Mouse (Mus musculus) small intestine, adult 2 months (tissue): Measurements from ENCODE around the gene Prkcb. TPM values are rescaled to one million over a fixed set of nuclear protein-coding genes. Genes with fewer than 3 reads are reported as not detected.
A peak's percentile ranks its signal among the peaks of the same experiment; 100 is the strongest.

Source experiments
- H3K27ac ChIP-seq: fragments of 200-500 bp; 2 replicates; pipeline ENCODE4 v1.5.1; 2012; ENCODE audit warnings: low read depth, low read length, control low read depth, inconsistent platforms; ENCODE audit not compliant: insufficient read depth
- H3K27me3 ChIP-seq: fragments of 200-500 bp; 2 replicates; pipeline ENCODE4 v1.6.1; 2012; ENCODE audit warnings: mild to moderate bottlenecking, moderate library complexity, low read length, inconsistent platforms; ENCODE audit not compliant: control insufficient read depth, insufficient read depth
- H3K36me3 ChIP-seq: fragments of 200-500 bp; 2 replicates; pipeline ENCODE4 v1.6.1; 2012; ENCODE audit warnings: mild to moderate bottlenecking, low read length, control low read depth, inconsistent platforms; ENCODE audit not compliant: control insufficient read depth, insufficient read depth
- H3K4me1 ChIP-seq: fragments of 200-500 bp; 2 replicates; pipeline ENCODE4 v1.6.1; 2012; ENCODE audit warnings: low read length, inconsistent platforms, mixed read lengths; ENCODE audit not compliant: control insufficient read depth, insufficient read depth, insufficient read length
- H3K4me3 ChIP-seq: fragments of 200-500 bp; 2 replicates; pipeline ENCODE4 v1.5.1; 2012; ENCODE audit warnings: low read depth, mild to moderate bottlenecking, control low read depth, inconsistent platforms, low read length, moderate library complexity
- CTCF ChIP-seq: fragments of 200-500 bp; IDR thresholded peaks from 2 replicates; pipeline ENCODE4 v1.5.1; 2012; ENCODE audit warnings: low read depth, mild to moderate bottlenecking, control low read depth, inconsistent platforms, low read length, moderate library complexity, mixed read lengths; ENCODE audit not compliant: insufficient replicate concordance, insufficient read length; ENCODE audit errors: extremely low read depth
- POLR2A ChIP-seq: fragments of 200-500 bp; IDR thresholded peaks from 2 replicates; pipeline ENCODE4 v1.6.1; 2012; ENCODE audit warnings: low read depth, mild to moderate bottlenecking, control low read depth, inconsistent platforms, low read length, moderate library complexity
- WGBS: fragments of 180-500 bp; shearing (Covaris S2); methylation state at CpG from one replicate; pipeline ENCODE4 v1.1.7; 2018; 5-methylcytosine and 5-hydroxymethylcytosine counted together
- polyA plus RNA-seq: library from polyadenylated mRNA; depleted of rRNA; stranded (reverse); fragments of >200 nt; gene quantifications from 2 replicates; pipeline ENCODE4 v1.2.3, GENCODE M21; 2012

The Prkcb gene
- polyA plus RNA-seq, 1 experiment, result 6.1 TPM

DNA sequence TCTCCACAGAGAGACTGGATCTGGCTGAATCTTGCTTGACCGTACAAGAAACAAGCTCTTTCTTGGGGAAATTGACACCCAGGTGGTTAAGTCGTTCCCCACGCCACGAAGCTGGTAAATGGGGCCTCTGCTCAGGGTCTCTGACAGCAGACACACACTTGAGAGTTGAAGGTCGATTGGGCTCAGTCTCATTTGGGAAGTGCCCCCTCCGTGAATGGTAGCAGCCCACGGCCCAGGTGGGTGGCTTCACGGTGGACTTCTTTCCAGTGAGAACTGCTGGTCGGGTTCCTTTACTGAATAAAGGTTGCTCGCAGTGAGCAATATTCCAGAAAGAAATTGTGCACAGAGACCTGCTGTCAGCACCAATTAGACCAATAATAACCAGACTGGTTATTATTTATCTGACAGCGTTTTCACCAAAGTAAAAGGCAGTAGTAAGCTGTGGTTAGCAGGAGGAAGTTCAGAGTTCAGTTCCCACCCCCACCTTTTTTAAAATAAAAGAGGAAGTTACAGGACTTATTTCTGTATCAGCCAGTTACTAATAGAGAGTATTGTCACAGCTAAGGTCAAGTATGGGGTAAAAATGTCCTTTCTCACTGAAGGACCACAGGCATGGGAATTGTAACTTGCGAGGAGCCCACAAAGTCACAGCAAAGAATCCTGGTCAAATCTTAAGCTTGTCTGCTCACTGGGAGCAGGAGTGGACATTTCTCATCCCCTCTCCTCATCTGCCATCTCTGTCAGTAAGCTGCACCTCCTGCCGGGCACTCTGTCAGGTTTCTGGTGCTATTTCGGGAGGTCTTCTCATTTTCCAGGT lies 21.6 kb downstream of the Prkcb start:
- H3K36me3 ChIP-seq, result no peaks in the 10 kb centered on the region
- no peaks in the 10 kb centered on the region for H3K27me3 ChIP-seq
- H3K4me3 ChIP-seq, result peak overlapping the region; percentile 14; the same call in 1 of the 2 replicates
- WGBS, result 61% methylated on average over 14 of the region's 14 CpGs
- peak overlapping the region; percentile 66 for H3K27ac ChIP-seq
- no peak for TF ChIP-seq POLR2A
- TF ChIP-seq CTCF, result no peak
- no peaks in the 10 kb centered on the region for H3K4me1 ChIP-seq

DNA sequence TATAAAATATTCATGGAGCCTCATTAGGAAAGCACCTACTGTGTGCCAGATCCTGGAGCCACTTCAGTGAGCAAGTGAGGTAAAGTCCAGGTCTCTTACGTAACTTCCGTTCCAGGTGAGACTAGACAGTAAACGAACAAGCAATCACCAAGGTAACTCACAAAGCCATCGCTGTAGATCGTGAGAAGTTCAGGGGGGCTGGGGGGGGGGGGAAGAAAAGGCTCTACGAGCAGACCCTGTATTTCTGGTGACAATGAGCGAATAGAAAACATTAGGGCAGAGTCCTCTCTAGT lies 22.1 kb downstream of the Prkcb start:
- TF ChIP-seq CTCF, result no peak
- no peak for TF ChIP-seq POLR2A
- Histone ChIP-seq H3K4me3 (no peak overlapping the region), H3K4me1 (no peaks in the 10 kb centered on the region), H3K27ac (peak overlapping the region; percentile 58; the same call in 1 of the 2 replicates), H3K36me3 (no peaks in the 10 kb centered on the region), H3K27me3 (no peaks in the 10 kb centered on the region)
- 64% methylated on average over 7 of the region's 7 CpGs for WGBS

DNA sequence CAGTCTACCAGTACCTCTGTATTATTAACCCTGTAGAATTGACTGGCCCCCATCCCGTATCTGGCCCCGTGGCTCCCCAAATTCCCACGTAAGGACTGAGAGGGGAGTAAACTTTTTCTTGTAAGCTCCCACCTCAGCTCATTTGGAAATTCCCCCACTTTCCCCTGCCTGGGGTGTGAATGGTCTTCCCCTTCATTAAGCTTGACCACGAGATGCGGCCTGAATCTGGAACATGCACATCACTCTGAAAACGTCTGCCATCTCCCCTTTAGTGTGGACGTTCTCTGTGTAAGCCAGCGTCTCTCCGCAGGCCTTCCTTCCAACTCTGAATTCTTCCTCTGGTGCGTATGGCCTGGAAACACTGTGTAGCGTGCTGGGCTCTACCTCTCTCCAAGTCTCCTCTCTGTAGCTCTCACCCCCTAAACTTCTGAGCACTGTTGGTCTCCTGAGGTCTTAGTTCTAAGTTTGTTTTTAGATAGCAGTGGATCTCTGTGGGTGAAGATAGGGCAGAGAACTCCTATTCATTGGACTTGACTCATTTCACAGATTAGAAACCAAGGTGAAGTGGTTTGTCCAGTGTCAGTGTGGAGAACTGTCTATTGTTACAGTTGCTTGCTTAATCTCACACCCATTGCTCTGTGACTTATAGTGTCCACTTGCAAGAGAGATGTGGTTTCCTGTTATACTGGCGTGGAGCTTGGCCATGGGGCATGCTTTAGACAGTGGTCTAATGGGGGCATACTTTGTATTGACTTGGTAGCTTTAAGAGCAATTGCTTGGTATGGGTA lies 25.3 kb downstream of the Prkcb start:
- H3K36me3 ChIP-seq, result no peaks in the 10 kb centered on the region
- 87% methylated on average over 12 of the region's 12 CpGs for WGBS
- TF ChIP-seq CTCF, result no peak
- no peak for TF ChIP-seq POLR2A
- no peaks in the 10 kb centered on the region for H3K27me3 ChIP-seq
- no peak overlapping the region for H3K27ac ChIP-seq
- peaks cover 2% of the 10 kb centered on the region; the same call in 1 of the 2 replicates for H3K4me1 ChIP-seq
- no peak overlapping the region for H3K4me3 ChIP-seq

DNA sequence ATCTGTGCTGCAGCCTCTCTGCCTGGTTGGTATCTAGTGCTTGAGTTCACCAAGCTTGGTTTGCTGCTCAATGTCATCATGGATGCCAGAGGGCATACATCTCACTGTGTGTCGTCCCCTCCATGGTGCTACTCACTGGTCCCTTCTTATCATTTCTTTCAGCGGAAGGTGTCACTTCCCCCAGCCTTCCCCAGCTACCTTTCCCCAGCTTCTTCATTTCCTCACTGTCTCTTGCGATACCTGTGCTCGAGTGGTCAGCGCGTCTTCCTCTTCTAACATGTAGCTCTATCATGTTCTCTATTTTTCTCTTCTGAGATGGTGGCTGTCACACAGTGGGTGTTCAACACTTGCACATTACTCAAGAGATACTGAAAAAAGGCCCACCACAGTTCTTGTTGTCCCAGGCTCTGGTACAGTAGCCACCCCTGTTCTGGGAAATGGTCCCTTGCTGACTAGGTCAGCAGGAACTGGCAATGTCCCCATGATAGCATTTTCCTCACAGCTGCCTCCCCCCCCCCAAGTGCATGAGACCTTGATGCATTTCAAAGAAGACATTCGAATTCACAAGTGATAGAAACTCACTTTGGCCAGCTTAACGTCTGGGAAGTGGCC lies 27.3 kb downstream of the Prkcb start:
- Histone ChIP-seq H3K4me3 (no peak overlapping the region), H3K4me1 (peaks cover 2% of the 10 kb centered on the region; the same call in 1 of the 2 replicates), H3K36me3 (no peaks in the 10 kb centered on the region), H3K27me3 (no peaks in the 10 kb centered on the region), H3K27ac (peak overlapping the region; percentile 57; the same call in 1 of the 2 replicates)
- TF ChIP-seq CTCF, result no peak
- TF ChIP-seq POLR2A, result no peak
- WGBS, result 76% methylated on average over 8 of the region's 8 CpGs

DNA sequence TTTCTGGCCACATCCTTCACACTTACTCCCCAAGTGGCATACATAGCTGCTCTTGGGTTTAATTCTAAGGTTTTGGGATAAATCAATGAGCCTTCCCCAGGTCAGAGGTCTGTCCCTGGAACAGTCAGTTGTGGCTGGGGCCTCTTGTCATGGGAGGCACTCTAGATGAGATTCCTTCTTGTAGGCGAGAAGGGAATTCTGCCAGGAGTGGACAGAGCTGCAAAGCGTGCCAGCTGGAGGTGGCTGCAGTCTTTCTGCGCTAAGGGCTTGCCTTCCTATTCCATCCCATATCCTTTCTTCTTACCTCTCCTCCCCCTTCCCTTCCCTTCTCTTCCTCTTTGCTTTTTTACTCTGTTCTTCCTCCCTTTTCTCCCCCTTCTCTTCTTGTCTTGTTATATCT lies 28.1 kb downstream of the Prkcb start:
- WGBS, result 70% methylated on average over 3 of the region's 3 CpGs
- Histone ChIP-seq H3K4me1 (peaks cover 2% of the 10 kb centered on the region; the same call in 1 of the 2 replicates), H3K36me3 (no peaks in the 10 kb centered on the region), H3K4me3 (no peak overlapping the region), H3K27ac (peak overlapping the region; percentile 36), H3K27me3 (no peaks in the 10 kb centered on the region)
- TF ChIP-seq POLR2A, result no peak
- TF ChIP-seq CTCF, result no peak

DNA sequence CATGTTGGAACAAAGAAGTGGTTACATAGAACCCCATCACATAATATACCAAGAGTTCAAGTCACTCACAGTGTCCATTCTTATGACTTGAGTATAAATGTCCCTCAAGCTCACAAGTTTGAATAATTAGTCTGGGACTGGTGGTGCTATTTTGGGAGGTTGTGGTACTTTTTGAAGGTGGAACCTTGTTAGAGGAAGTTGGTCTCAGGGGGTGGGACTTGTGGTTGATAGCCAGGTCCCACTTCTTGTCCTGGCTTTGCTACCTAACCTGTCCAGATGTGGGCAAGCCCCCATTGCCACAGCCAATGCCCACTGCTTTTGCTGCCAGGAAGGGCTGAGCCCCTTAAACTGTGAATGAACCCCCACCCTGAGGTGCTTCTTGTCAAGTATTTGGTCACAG lies 28.9 kb downstream of the Prkcb start:
- no peak overlapping the region for H3K4me3 ChIP-seq
- peaks cover 2% of the 10 kb centered on the region; the same call in 1 of the 2 replicates for H3K4me1 ChIP-seq
- no peak for TF ChIP-seq POLR2A
- TF ChIP-seq CTCF, result no peak
- no peaks in the 10 kb centered on the region for H3K36me3 ChIP-seq
- H3K27me3 ChIP-seq, result no peaks in the 10 kb centered on the region
- H3K27ac ChIP-seq, result no peak overlapping the region; the same call in 1 of the 2 replicates

DNA sequence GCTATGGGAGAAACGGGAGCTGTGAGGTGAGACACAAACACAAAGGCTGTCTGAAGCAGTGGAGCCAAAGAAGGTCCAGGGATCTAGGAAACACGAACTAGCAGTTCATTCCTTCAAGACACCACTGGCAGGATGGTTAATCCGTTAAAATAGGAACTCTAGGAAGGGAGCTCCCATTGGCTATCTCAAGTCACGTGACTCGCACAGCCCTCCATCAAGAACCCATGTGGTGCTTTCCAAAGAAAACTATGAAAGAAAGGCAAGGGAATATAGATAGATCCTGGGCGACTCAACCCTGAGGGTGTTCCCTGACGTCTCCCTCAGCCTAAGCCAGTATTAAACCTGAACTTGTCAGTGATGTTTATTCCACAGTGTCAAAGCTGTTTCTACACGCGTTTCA lies 31.0 kb downstream of the Prkcb start:
- Histone ChIP-seq H3K36me3 (no peaks in the 10 kb centered on the region), H3K27me3 (no peaks in the 10 kb centered on the region), H3K27ac (no peak overlapping the region), H3K4me3 (no peak overlapping the region), H3K4me1 (peaks cover 2% of the 10 kb centered on the region; the same call in 1 of the 2 replicates)
- TF ChIP-seq CTCF (no peak), POLR2A (no peak)
- 76% methylated on average over 9 of the region's 9 CpGs for WGBS
